Mouse (Mus musculus): ENCODE results near the gene Dusp28.

GRCm38 (mm10) chr1:92877431-92877978 is 29.3 kb upstream of the Dusp28 start:
- TF ChIP-seq CTCF (IDR thresholded peaks at IDR 0.05; ENCODE audit: borderline replicate concordance, insufficient read depth, low read length), result no peak
- TF ChIP-seq POLR2A (IDR thresholded peaks at IDR 0.05; ENCODE audit: low read depth, low read length), result no peak
